Mouse (Mus musculus) kidney, embryonic 16.5 days (tissue): ENCODE data around the gene Olfr1402. TPM values are rescaled to one million over a fixed set of nuclear protein-coding genes. Genes with fewer than 3 reads are reported as not detected.

Experiments
- ATAC-seq: fragments of 200-750 bp; cut with Nextera tagmentation; 2 replicates; pipeline ENCODE4 v1.8.0; 2017; ENCODE audit warnings: moderate TSS enrichment; ENCODE audit not compliant: low FRiP score, low TSS enrichment
- H3K27ac ChIP-seq: fragments of 300-500 bp; sonication (generic); 2 replicates; pipeline ENCODE4 v1.5.1; 2014; ENCODE audit warnings: low read length
- H3K27me3 ChIP-seq: fragments of 300-500 bp; sonication (generic); 2 replicates; pipeline ENCODE4 v1.6.1; 2014; ENCODE audit warnings: low read length, control low read depth, mixed read lengths; ENCODE audit not compliant: insufficient read depth
- H3K36me3 ChIP-seq: fragments of 300-500 bp; sonication (generic); 2 replicates; pipeline ENCODE4 v1.6.1; 2014; ENCODE audit warnings: low read length, control low read depth, mixed read lengths; ENCODE audit not compliant: insufficient read depth
- H3K4me1 ChIP-seq: fragments of 300-500 bp; sonication (generic); 2 replicates; pipeline ENCODE4 v1.6.1; 2014; ENCODE audit warnings: low read length, control low read depth, mixed read lengths; ENCODE audit not compliant: insufficient read depth
- H3K4me2 ChIP-seq: fragments of 300-500 bp; sonication (generic); replicated peaks from 2 replicates; pipeline ENCODE4 v1.6.1; 2014; ENCODE audit warnings: low read depth, low read length
- H3K4me3 ChIP-seq: fragments of 300-500 bp; sonication (generic); 2 replicates; pipeline ENCODE4 v1.5.1; 2014; ENCODE audit warnings: mild to moderate bottlenecking, low read length
- H3K9ac ChIP-seq: fragments of 300-500 bp; sonication (generic); replicated peaks from 2 replicates; pipeline ENCODE4 v1.6.1; 2014; ENCODE audit warnings: low read length
- H3K9me3 ChIP-seq: fragments of 300-500 bp; sonication (generic); 2 replicates; pipeline ENCODE4 v1.6.1; 2016; ENCODE audit warnings: low read length, control low read depth
- WGBS: fragments of 180-500 bp; shearing (Covaris S2); extraction: QIAGEN DNeasy Blood & Tissue Kit; methylation state at CpG from one replicate; pipeline ENCODE4 v1.1.7; 2014; 5-methylcytosine and 5-hydroxymethylcytosine counted together
- polyA plus RNA-seq: library from polyadenylated mRNA; unstranded; fragments of >200 nt; fragmentation: Nextera tagmentation; extraction: Ambion mirVana; gene quantifications from 2 replicates; pipeline ENCODE4 v1.2.1, GENCODE M21; 2015

Olfr1402 gene
- polyA plus RNA-seq, result 0.06 TPM in 1 of 2 replicates, not detected in the other

DNA sequence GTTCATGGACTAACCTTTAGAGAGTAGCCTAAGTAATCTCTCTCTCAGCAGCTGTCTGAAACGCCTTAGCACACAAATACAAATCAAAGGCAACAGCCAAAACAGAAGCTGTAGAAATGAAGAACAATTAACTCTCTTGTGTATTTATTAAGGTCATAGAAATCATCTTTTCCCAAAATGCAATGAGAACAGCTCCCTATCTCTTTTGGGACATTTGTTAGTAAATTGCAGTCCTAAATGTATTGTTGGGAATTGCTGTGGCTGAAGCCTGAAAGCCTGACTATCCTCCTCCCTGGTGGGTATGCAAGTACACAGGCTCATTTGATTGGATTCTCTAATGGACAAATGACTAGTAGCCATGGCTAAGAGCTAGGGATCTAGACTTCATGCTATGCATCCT lies at the start of gene Olfr1402:
Gene Olfr1402, minus strand, starts transcription at position 101 of the 400 bp plus-strand sequence.
- no peaks in the 10 kb centered on the region for H3K4me1 ChIP-seq
- ATAC-seq, result no peak
- no peaks in the 10 kb centered on the region for H3K27me3 ChIP-seq
- no peak within 1 kb of the TSS for H3K4me2 ChIP-seq
- no peaks in the 10 kb centered on the region for H3K36me3 ChIP-seq
- no peak within 1 kb of the TSS for H3K4me3 ChIP-seq
- 64% methylated on average over 1 of the region's 1 CpGs for WGBS
- H3K9ac ChIP-seq, result no peak within 1 kb of the TSS
- H3K9me3 ChIP-seq, result no peaks in the 10 kb centered on the region
- H3K27ac ChIP-seq, result no peak within 1 kb of the TSS

DNA sequence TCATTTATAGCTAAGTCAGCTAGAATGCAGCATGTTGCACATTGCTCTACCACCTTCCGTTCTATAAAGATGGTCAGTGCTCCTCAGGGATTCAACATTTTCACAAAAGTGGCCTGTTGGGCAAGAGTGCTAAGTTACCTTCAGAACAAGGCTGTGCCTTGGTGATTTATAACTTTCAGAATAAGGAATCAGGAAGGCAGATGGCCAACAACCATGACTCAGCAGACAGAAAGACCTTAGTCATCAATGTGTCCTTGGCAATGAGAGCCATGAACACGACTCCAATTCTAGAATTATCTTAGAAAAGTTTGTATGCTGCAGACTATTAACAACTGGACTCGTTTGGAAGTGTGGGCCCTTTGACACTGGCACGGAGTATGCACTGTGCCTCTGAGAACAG lies 33.5 kb upstream of the Olfr1402 start:
- ATAC-seq, result no peak
- Histone ChIP-seq H3K36me3 (no peaks in the 10 kb centered on the region), H3K9me3 (no peaks in the 10 kb centered on the region), H3K4me1 (no peaks in the 10 kb centered on the region), H3K4me3 (no peak overlapping the region), H3K27ac (no peak overlapping the region), H3K4me2 (no peak overlapping the region), H3K9ac (no peak overlapping the region), H3K27me3 (no peaks in the 10 kb centered on the region)
- 89% methylated on average over 4 of the region's 4 CpGs for WGBS

DNA sequence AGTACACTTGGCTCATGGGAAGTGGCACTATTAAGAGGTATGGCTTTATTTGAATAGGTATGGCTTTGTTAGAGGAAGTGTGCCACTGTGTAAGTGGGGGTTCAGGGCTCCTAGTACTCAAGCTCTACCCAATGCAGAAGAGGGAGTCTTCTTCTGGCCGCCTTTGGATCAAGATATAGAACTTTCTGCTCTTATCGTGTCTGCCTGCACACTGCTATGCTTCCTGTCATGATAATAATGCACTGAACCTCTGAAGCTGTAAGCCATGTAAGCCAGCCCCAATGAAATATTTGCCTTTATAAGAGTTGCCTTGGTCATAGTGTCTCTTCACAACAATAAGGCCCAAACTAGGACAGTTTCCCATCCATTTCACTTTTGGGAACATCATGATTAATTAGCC lies 16.8 kb upstream of the Olfr1402 start:
- Histone ChIP-seq H3K4me1 (no peaks in the 10 kb centered on the region), H3K36me3 (no peaks in the 10 kb centered on the region), H3K9ac (no peak overlapping the region), H3K4me2 (no peak overlapping the region), H3K4me3 (no peak overlapping the region), H3K9me3 (no peaks in the 10 kb centered on the region), H3K27ac (no peak overlapping the region), H3K27me3 (no peaks in the 10 kb centered on the region)
- ATAC-seq, result no peak
- WGBS, result 89% methylated on average over 2 of the region's 2 CpGs

DNA sequence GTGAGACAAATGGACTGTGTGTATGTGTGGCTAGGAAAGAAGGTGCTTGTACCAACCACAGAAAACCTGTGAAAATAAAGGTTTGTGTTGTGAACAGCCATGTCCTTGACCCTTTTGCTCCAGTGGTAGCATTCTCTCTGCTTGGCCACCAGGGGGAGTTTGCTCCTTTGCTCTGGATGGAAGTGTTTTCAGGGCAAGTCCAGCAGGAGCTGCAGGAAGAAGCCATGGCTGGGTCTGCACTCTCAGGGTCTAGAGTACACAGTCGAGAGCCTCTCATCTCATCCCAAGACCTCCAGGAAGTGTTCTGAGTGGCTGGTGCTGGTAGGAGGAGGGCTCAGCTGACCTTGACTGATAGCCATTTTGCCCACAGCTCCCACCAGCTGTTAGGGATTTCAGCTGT lies 27.5 kb downstream of the Olfr1402 start:
- Histone ChIP-seq H3K36me3 (no peaks in the 10 kb centered on the region), H3K4me2 (no peak overlapping the region), H3K4me3 (no peak overlapping the region), H3K27ac (no peak overlapping the region), H3K9ac (no peak overlapping the region), H3K27me3 (no peaks in the 10 kb centered on the region), H3K4me1 (no peaks in the 10 kb centered on the region), H3K9me3 (0 out of 2 replicates have a peak, but pooled peaks cover 2% of the 10 kb centered on the region)
- no peak for ATAC-seq
- WGBS, result 33% methylated on average over 1 of the region's 1 CpGs

DNA sequence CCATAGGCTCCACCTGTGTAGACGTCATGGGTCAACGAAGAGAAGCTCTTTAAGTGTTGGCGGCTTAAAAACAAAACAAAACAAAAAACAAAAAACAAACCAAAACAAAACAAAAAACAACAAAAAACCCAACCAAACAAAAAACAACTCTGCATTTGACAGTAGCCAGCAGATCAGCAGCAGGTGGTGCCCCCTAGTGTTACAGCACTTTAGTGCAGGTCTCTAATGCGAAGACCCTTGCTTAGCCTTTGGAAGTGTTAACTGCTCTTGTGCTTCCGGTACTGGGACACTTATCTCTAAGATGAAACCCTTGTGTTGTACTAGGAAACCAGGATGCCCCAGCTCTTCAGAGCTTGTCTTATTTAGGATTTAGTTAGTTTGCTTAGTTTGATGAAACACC lies 28.7 kb downstream of the Olfr1402 start:
- Histone ChIP-seq H3K9me3 (0 out of 2 replicates have a peak, but pooled peaks cover 5% of the 10 kb centered on the region), H3K9ac (no peak overlapping the region), H3K4me3 (no peak overlapping the region), H3K36me3 (no peaks in the 10 kb centered on the region), H3K4me2 (no peak overlapping the region), H3K27me3 (no peaks in the 10 kb centered on the region), H3K4me1 (no peaks in the 10 kb centered on the region), H3K27ac (no peak overlapping the region)
- WGBS, result 66% methylated on average over 5 of the region's 5 CpGs
- ATAC-seq, result no peak

DNA sequence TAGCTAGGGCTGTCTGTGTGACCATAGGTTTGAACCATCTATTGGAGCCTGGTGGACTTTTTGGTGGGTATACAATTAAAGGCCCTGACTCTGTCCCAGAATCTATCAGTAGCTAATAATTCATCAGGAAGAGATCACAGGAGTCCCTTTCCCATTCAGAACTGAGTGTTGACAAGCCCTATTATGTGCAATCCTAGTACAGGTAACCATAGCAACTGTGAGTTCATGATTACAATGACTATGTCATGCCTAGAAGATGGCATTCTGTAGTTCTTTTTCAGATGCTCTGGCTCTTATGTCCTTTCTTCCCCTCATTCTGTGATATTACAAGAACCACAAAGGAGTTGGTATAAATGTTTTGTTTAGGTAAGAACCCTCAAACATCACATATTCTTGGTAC lies 51.4 kb downstream of the Olfr1402 start:
- Histone ChIP-seq H3K4me3 (no peak overlapping the region), H3K36me3 (no peaks in the 10 kb centered on the region), H3K9me3 (no peaks in the 10 kb centered on the region), H3K4me2 (no peak overlapping the region), H3K9ac (no peak overlapping the region), H3K27ac (no peak overlapping the region), H3K4me1 (no peaks in the 10 kb centered on the region), H3K27me3 (no peaks in the 10 kb centered on the region)
- no peak for ATAC-seq

DNA sequence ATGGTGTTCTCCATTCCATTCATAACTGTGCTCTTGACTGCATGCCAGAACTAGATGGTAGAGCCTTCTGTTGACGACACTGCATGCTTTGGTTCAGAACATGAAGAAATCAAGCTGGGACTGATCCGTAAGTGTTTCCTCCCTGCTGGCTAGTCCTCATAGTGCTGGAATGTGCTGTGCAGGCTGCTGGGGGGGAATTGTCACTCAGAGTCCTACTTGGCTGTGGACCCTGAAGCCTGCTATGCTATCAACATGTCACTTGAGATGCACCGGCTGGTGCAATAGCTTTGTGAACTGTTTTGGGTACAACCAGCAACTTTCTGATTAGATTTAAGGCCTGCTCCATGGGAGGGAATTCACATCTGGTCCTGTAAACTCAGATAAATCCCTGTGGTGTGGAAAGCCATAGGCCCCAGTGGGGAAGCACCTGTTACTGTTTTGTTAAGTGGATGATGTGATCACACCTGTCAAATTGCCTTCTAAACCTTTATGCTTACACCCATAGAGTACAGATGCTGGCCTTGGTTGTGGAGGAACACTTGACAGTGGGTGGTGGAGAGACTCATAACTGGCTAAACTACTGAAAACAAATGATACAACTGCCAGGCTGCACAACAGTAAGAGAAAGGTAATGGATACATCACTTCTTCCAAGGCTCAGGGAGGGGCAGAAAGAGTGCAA lies 58.3 kb downstream of the Olfr1402 start:
- peak; percentile 97 for ATAC-seq
- 35% methylated on average over 3 of the region's 3 CpGs for WGBS
- H3K27me3 ChIP-seq, result no peaks in the 10 kb centered on the region

DNA sequence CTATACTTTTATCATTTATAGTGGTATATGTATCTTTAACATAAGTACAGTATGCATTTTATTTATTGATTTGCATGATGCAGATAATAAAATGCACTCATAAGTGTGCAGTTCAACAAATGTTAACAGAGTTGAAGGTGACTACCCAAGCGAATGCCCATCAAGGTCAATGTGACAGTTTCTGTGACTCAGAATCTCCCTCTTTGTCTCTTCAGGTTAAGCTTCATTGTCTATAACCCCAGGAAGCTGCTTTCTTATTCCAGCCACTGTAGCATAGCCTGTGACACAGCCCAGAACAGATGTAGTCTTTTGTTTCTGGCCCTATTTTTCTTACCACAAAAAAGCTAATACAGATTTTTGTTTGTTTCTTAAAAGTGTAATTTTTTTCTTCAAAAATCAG lies 63.4 kb downstream of the Olfr1402 start:
- H3K27me3 ChIP-seq, result no peaks in the 10 kb centered on the region
- H3K9ac ChIP-seq, result no peak overlapping the region
- H3K36me3 ChIP-seq, result no peaks in the 10 kb centered on the region
- no peak for ATAC-seq
- 69% methylated on average over 1 of the region's 1 CpGs for WGBS
- H3K4me3 ChIP-seq, result no peak overlapping the region
- H3K4me1 ChIP-seq, result peaks cover 4% of the 10 kb centered on the region; the same call in 1 of the 2 replicates
- no peak overlapping the region for H3K27ac ChIP-seq
- H3K9me3 ChIP-seq, result no peaks in the 10 kb centered on the region
- no peak overlapping the region for H3K4me2 ChIP-seq

More for the DNA sequence above, 58.3 kb downstream of the Olfr1402 start:
- Histone ChIP-seq H3K9ac (no peak overlapping the region), H3K4me2 (no peak overlapping the region), H3K27ac (no peak overlapping the region), H3K9me3 (no peaks in the 10 kb centered on the region), H3K4me1 (peaks cover 4% of the 10 kb centered on the region; the same call in 1 of the 2 replicates), H3K4me3 (no peak overlapping the region), H3K36me3 (no peaks in the 10 kb centered on the region)

Other genes with a start within 250 kb of the Olfr1402 start
- 60.8 and 68.7 TPM in 2 replicates for gene Bcl9, start 124.1 kb downstream of the Olfr1402 start, polyA plus RNA-seq
- 16.8 and 19.0 TPM in 2 replicates for gene Chd1l, start 188.2 kb upstream of the Olfr1402 start, polyA plus RNA-seq
- gene Fmo5, start 206.8 kb upstream of the Olfr1402 start, polyA plus RNA-seq, result 3.4 and 4.2 TPM in 2 replicates
- gene Prkab2, start 236.2 kb upstream of the Olfr1402 start, polyA plus RNA-seq, result 6.4 and 6.9 TPM in 2 replicates